Mouse (Mus musculus): Measurements from ENCODE around the gene Ppp1r11. TPM values are rescaled to one million over a fixed set of nuclear protein-coding genes. Genes with fewer than 3 reads are reported as not detected.

The Ppp1r11 gene
- polyA plus RNA-seq, 1 experiment from 2014 or later: 111 TPM

DNA sequence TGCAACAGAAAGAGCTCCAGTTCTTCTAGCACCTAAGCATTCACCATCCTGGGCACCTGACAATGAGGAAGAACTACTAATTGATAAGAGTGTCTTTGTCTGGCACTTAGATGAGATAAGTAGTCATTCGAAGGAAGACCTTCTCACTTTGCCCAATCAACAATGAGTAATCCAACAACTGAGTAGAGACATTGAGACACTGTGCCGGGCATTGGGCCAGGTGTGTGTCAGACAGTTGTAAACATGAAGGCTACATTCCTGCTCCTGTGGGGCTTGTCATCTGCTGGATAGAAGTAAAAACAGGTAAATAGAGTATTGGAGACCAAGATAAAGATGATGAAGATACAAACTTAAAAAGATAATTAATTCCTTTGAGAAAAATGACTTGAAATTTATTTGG is 13.5 kb downstream of the Ppp1r11 start:
- WGBS: 90% methylated on average over 2 of the region's 2 CpGs
- no peak for ATAC-seq (ENCODE audit: insufficient number of reproducible peaks, insufficient read depth, low FRiP score, low TSS enrichment)
- peaks cover 5% of the 10 kb centered on the region; the same call in 1 of the 2 replicates for H3K4me1 ChIP-seq
- H3K27ac ChIP-seq: no peak overlapping the region
- H3K9ac ChIP-seq: no peak overlapping the region
- no peaks in the 10 kb centered on the region for H3K9me3 ChIP-seq
- no peak overlapping the region for H3K4me2 ChIP-seq (replicated peaks)
- peaks cover 28% of the 10 kb centered on the region for H3K27me3 ChIP-seq
- H3K36me3 ChIP-seq: no peaks in the 10 kb centered on the region
- no peak overlapping the region for H3K4me3 ChIP-seq

DNA sequence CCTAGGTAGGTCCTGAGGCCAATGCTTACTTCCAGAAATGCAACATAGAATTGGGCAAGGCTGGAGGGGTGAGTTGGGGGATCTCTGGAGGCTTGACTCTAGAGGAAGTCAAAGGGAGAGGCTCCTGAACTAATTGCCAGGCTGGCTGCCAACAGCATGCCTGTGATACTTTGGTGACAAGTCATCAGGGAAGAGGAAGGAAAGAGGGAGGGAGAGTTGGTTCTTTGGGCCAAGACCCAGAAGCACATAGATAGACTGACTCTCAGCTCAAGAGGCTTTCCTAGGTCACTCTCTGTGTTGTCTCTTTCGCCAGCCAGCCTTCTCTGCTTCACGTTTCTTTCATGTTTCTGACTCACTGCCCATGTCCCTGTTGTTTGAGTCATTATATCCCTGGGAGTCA is 19.7 kb downstream of the Ppp1r11 start:
- ATAC-seq (ENCODE audit: insufficient number of reproducible peaks, insufficient read depth, low FRiP score, low TSS enrichment): no peak
- Histone ChIP-seq H3K36me3 (no peaks in the 10 kb centered on the region), H3K4me1 (no peaks in the 10 kb centered on the region), H3K27ac (no peak overlapping the region), H3K9ac (no peak overlapping the region), H3K4me2 (replicated peaks) (no peak overlapping the region), H3K27me3 (no peaks in the 10 kb centered on the region), H3K9me3 (no peaks in the 10 kb centered on the region), H3K4me3 (no peak overlapping the region)
- 72% methylated on average over 2 of the region's 2 CpGs for WGBS

DNA sequence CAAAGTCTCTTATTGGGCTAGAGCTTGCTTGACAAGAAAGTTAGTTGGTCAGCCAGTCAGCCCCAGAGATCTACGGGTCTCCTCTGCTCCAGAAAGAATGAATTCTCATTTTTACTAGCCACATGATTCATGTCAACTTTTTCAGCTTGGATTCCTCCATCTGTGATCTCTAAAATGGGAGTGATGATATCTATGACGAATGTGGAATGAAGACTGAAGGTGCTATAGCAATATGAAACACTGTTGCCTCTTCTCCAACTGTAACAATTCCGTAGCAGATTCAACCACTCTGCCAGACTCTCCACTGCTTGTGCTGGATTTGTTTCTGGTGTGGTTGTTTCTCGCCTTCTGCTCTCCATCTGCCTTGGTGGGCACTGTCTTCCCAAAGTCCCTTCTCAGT is 20.4 kb downstream of the Ppp1r11 start:
- Histone ChIP-seq H3K4me3 (no peak overlapping the region), H3K4me1 (no peaks in the 10 kb centered on the region), H3K9ac (no peak overlapping the region), H3K27ac (no peak overlapping the region), H3K4me2 (replicated peaks) (no peak overlapping the region), H3K36me3 (no peaks in the 10 kb centered on the region), H3K27me3 (no peaks in the 10 kb centered on the region), H3K9me3 (no peaks in the 10 kb centered on the region)
- ATAC-seq (ENCODE audit: insufficient number of reproducible peaks, insufficient read depth, low FRiP score, low TSS enrichment): no peak
- 79% methylated on average over 4 of the region's 4 CpGs for whole genome bisulfite sequencing

DNA sequence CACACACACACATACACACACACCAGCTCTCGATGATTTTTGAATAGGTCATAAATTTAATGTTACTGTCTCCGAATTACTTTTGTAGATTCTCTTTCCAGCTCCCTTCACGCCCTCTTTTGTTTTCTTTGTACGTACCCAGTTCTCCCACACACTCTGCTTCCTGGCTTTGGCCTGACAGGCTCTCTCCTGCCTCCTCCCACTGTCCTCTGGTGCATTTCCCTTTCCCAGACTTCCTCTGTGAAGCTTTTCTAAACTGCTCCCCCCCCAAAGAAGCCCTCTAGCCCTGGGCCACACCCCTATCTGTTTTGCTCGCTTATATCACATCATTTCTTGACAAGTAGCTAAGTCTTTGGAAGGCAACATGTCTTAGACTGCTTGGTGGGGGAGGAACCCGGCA is 21.3 kb downstream of the Ppp1r11 start:
- H3K9ac ChIP-seq: no peak overlapping the region
- H3K27me3 ChIP-seq: no peaks in the 10 kb centered on the region
- no peak for ATAC-seq (ENCODE audit: insufficient number of reproducible peaks, insufficient read depth, low FRiP score, low TSS enrichment)
- H3K9me3 ChIP-seq: no peaks in the 10 kb centered on the region
- H3K4me3 ChIP-seq: no peak overlapping the region
- no peaks in the 10 kb centered on the region for H3K4me1 ChIP-seq
- 85% methylated on average over 6 of the region's 6 CpGs for WGBS
- H3K4me2 ChIP-seq (replicated peaks): no peak overlapping the region
- no peak overlapping the region for H3K27ac ChIP-seq
- H3K36me3 ChIP-seq: no peaks in the 10 kb centered on the region

DNA sequence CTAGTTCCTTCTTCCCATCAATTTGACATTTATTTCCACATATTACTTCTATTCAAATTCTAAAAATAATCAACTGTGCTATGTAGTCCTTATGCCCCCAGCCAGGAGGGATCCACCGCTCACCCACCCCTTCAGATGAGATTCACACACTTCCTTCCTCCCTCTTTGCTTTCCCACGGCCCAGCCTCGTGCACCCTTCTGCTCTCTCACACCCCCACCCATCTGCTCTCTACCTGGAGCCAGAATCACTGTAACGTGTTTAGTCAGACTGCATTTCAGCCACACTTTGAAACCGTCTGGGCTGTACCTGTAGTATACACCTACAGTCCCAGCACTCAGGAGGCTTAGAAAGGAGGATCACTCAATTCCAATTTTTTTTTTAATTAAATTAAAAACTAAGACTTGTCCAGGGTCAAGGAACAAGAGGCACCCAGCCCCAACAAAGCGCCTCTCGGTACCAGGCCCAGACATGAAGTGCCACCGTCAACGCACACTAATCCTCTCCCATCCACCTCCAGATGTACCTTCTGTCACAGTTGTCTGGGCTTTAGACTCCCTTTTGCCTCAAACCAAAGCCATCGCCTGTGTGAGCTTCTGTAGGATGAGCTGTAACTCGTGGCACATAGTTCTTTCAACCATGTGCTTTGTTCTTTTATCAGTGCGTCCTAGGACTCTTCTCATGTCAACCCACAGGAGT is 22.2 kb downstream of the Ppp1r11 start:
- Histone ChIP-seq H3K27me3 (no peaks in the 10 kb centered on the region), H3K4me2 (replicated peaks) (no peak overlapping the region), H3K4me3 (no peak overlapping the region), H3K36me3 (no peaks in the 10 kb centered on the region), H3K4me1 (no peaks in the 10 kb centered on the region), H3K9me3 (no peaks in the 10 kb centered on the region), H3K27ac (no peak overlapping the region), H3K9ac (no peak overlapping the region)
- 83% methylated on average over 12 of the region's 12 CpGs for WGBS
- no peak for ATAC-seq (ENCODE audit: insufficient number of reproducible peaks, insufficient read depth, low FRiP score, low TSS enrichment)

DNA sequence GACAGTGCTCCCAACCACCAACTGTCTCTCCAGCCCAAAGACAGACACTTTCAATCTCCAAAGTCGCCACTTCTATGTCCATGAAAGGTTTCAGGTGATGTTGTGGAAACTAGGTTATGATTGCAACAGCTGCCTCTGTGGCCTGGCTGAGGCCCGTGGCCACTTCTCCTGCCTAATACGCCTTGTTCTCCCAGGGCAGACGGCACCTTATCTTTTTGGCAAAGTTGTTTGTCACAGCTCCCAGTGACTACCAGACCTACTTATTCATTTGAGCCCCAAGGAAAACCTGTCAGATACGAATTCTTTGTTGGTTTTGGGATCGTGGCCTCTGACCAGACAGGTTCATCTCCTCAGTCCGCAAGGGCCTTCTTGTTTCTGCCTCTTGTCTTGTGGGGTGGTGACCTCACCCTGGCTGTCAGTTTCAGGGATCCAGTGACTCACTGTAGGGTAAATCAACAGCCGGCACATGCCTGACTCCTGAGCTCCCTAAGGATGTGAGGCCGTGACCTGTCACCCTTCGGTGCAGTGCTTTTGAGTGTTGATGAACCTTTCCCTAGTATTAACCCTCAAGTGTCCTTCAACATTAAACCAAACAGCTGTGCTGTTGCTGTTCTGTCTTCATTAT is 23.9 kb downstream of the Ppp1r11 start:
- H3K36me3 ChIP-seq: no peaks in the 10 kb centered on the region
- 48% methylated on average over 10 of the region's 10 CpGs for WGBS
- no peak overlapping the region for H3K4me2 ChIP-seq (replicated peaks)
- H3K4me1 ChIP-seq: no peaks in the 10 kb centered on the region
- H3K27me3 ChIP-seq: no peaks in the 10 kb centered on the region
- ATAC-seq (ENCODE audit: insufficient number of reproducible peaks, insufficient read depth, low FRiP score, low TSS enrichment): no peak
- H3K9me3 ChIP-seq: no peaks in the 10 kb centered on the region
- no peak overlapping the region for H3K27ac ChIP-seq
- no peak overlapping the region for H3K9ac ChIP-seq
- H3K4me3 ChIP-seq: no peak overlapping the region

DNA sequence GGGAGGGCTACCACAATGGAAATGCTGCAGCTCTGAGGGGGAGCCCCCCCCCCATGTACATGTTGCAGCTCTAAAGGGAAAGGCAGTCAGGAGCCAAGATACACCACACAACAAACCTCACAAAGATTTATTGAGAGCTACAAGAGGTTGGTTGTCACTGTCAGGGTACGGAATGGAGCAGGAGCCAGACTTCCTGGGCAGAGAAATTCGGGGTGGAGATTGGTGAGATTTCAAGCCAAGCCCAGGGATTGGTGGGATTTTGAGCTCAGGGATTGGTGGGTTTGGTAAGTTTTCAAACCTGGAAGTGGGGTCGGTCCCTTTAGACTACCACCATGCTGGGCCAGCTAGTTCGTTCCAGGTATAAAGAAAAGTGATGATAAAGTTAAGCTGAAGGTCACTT is 28.1 kb downstream of the Ppp1r11 start:
- Histone ChIP-seq H3K9me3 (no peaks in the 10 kb centered on the region), H3K36me3 (no peaks in the 10 kb centered on the region), H3K4me1 (no peaks in the 10 kb centered on the region), H3K27me3 (0 out of 2 replicates have a peak, but pooled peaks cover 3% of the 10 kb centered on the region), H3K27ac (no peak overlapping the region), H3K9ac (no peak overlapping the region), H3K4me2 (replicated peaks) (no peak overlapping the region), H3K4me3 (no peak overlapping the region)
- WGBS: 61% methylated on average over 4 of the region's 4 CpGs
- no peak for ATAC-seq (ENCODE audit: insufficient number of reproducible peaks, insufficient read depth, low FRiP score, low TSS enrichment)

DNA sequence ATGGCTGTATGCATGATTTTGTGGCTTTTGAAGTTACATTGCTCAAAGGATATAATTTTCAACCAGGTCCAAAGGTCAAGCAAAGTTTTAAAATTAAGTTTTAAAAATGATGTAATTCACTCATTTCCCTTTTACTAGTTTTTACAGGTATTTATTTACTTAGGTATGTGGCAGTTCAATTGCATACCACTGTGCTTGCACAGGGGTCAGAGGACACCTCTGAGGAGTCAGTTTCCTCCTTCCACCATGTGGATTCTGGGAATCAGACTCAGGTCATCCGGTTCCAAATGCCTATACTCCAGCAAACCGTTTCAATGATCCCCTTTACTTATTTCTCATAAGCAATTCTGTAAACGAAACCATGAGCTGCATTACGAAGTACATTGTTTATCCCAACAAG is 28.8 kb downstream of the Ppp1r11 start:
- no peaks in the 10 kb centered on the region for H3K9me3 ChIP-seq
- ATAC-seq (ENCODE audit: insufficient number of reproducible peaks, insufficient read depth, low FRiP score, low TSS enrichment): no peak
- H3K4me1 ChIP-seq: no peaks in the 10 kb centered on the region
- H3K27ac ChIP-seq: no peak overlapping the region
- 0 out of 2 replicates have a peak, but pooled peaks cover 3% of the 10 kb centered on the region for H3K27me3 ChIP-seq
- H3K4me2 ChIP-seq (replicated peaks): no peak overlapping the region
- WGBS: 80% methylated on average over 4 of the region's 4 CpGs
- H3K4me3 ChIP-seq: no peak overlapping the region
- no peak overlapping the region for H3K9ac ChIP-seq
- H3K36me3 ChIP-seq: no peaks in the 10 kb centered on the region

DNA sequence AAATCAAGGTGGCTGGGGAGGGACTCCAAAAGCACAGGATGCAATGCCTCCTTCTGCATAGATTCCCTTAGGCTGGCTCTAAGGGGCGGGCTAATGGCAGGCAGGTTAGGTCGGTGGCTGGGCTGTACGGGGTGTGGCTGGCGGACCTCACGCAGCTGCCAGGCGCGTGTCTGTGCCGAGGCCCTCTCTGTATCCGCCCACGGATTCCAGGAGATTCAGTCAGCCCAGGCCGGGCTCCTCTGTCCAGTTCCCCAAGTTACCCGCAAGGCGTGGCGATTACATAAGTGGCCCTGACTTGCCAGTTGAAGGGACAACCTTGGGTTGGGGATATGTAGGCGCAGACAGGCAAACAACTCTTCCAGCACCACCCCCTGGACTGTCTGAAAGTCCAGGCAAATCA is 31.3 kb downstream of the Ppp1r11 start:
- Histone ChIP-seq H3K4me1 (no peaks in the 10 kb centered on the region), H3K36me3 (no peaks in the 10 kb centered on the region), H3K27ac (no peak overlapping the region), H3K27me3 (0 out of 2 replicates have a peak, but pooled peaks cover 3% of the 10 kb centered on the region), H3K4me3 (no peak overlapping the region), H3K9me3 (no peaks in the 10 kb centered on the region), H3K4me2 (replicated peaks) (no peak overlapping the region), H3K9ac (no peak overlapping the region)
- 49% methylated on average over 15 of the region's 15 CpGs for WGBS
- ATAC-seq (ENCODE audit: insufficient number of reproducible peaks, insufficient read depth, low FRiP score, low TSS enrichment): no peak

DNA sequence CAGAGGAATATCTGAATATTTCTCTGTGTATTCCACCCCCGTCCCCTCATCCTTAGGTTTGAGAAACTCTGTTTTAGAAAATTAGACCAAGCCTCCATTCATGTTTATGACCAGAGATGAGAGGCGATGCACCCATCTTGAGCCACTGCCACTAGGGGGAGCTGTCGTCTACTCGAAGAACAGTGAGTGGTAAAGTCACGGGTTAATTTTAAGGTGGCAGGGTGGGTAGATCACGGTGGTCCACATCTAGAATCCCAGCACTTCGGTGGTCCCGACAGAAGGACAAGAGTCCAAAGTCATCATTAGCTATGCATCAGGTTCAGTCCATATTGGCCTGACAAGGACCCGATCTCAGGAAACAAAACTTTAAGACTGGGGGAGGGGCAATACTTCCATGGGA is 36.5 kb downstream of the Ppp1r11 start:
- Histone ChIP-seq H3K9me3 (no peaks in the 10 kb centered on the region), H3K4me2 (replicated peaks) (no peak overlapping the region), H3K4me1 (no peaks in the 10 kb centered on the region), H3K36me3 (no peaks in the 10 kb centered on the region), H3K4me3 (no peak overlapping the region), H3K9ac (no peak overlapping the region), H3K27ac (no peak overlapping the region), H3K27me3 (0 out of 2 replicates have a peak, but pooled peaks cover under 1% of the 10 kb centered on the region)
- no peak for ATAC-seq (ENCODE audit: insufficient number of reproducible peaks, insufficient read depth, low FRiP score, low TSS enrichment)
- 15% methylated on average over 9 of the region's 9 CpGs for WGBS

DNA sequence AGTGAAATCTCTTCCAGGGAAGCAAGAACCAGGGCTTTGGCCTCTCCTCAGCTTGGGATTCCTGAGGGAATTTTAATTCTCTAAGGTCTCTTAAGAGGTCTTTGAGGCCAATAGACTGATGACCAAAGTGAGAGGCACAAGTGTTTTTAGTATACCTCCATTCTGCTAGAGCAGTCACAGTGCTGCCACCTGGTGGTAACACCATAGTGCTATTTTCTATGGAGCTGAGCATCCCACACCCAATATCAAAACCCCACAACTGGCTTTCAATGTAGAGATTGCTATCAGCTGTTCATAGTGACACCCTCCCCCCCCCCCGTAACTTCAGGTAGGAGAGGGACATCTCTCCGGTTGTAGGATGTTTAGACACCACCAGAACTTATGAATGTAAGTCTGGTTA is 37.4 kb downstream of the Ppp1r11 start:
- no peak overlapping the region for H3K9ac ChIP-seq
- H3K27ac ChIP-seq: no peak overlapping the region
- WGBS: 4% methylated on average over 2 of the region's 2 CpGs
- no peaks in the 10 kb centered on the region for H3K27me3 ChIP-seq
- H3K4me2 ChIP-seq (replicated peaks): no peak overlapping the region
- no peaks in the 10 kb centered on the region for H3K4me1 ChIP-seq
- ATAC-seq (ENCODE audit: insufficient number of reproducible peaks, insufficient read depth, low FRiP score, low TSS enrichment): no peak
- no peaks in the 10 kb centered on the region for H3K9me3 ChIP-seq
- H3K4me3 ChIP-seq: no peak overlapping the region
- no peaks in the 10 kb centered on the region for H3K36me3 ChIP-seq

DNA sequence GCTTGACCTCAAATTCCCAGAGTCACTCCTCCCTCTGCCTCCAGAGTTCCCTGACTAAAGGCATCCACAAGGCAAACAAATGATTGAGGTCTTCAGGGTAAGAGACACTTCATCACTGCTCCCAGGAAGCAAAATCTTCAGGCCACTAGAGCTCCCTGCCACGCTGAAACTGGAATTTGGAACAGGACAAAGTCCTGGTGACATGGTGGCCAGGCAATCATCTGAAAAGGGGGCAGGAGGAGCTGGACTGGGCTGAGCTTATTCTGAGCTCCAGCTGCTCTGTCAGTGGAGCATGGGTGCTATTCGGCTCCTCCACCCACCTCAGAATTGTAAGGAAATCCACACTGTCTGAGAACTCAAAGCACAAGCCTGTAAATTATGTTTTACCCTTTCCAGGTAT is 39.5 kb downstream of the Ppp1r11 start:
- Histone ChIP-seq H3K4me3 (no peak overlapping the region), H3K9ac (no peak overlapping the region), H3K27me3 (no peaks in the 10 kb centered on the region), H3K36me3 (no peaks in the 10 kb centered on the region), H3K9me3 (no peaks in the 10 kb centered on the region), H3K4me2 (replicated peaks) (no peak overlapping the region), H3K4me1 (no peaks in the 10 kb centered on the region), H3K27ac (no peak overlapping the region)
- 61% methylated on average over 2 of the region's 2 CpGs for WGBS
- no peak for ATAC-seq (ENCODE audit: insufficient number of reproducible peaks, insufficient read depth, low FRiP score, low TSS enrichment)

All from embryonic facial prominence, embryonic 12.5 days (tissue).